Comparison of ENCODE assay signal across 22 mouse cellular contexts in genomic region chr2:131118968-131119574, GRCm38 (mm10). TPM values are rescaled to one million over a fixed set of nuclear protein-coding genes. Genes with fewer than 3 reads are reported as not detected.
DNase-seq lines count a peak whose midpoint lies in the region; ATAC-seq lines count a peak whose summit lies in the region.
"Had no signal": no experiment of that assay in that cellular context is flagged by ENCODE, and none has a peak within 500 bp of the region (broad histone marks: within the 10 kb centered on the region; RNA-seq: fewer than 3 reads in every experiment).

No protein-coding gene starts in this region.

- no peak overlapping the region for H3K4me3 ChIP-seq in kidney, embryonic 14.5 days (ENCODE audit: low read length)
- no peak overlapping the region for H3K4me3 ChIP-seq in midbrain, embryonic 11.5 days (ENCODE audit: low read depth, low read length)
- H3K4me3 ChIP-seq in midbrain, embryonic 13.5 days (replicated peaks): no peak overlapping the region
- H3K4me3 ChIP-seq in stomach, embryonic 14.5 days (ENCODE audit: low read depth, low read length): no peak overlapping the region
- H3K4me3 ChIP-seq in stomach, embryonic 16.5 days (replicated peaks; ENCODE audit: low read length): no peak overlapping the region
- H3K4me3 ChIP-seq: embryonic facial prominence, embryonic 13.5 days; forebrain, embryonic 12.5 days; heart, embryonic 10.5 days; hindbrain, embryonic 13.5 days had no signal

- 0 out of 2 replicates have a peak, but pooled peaks cover 1% of the 10 kb centered on the region for H3K4me1 ChIP-seq in kidney, embryonic 14.5 days (ENCODE audit: control insufficient read depth, insufficient read depth, low read length)
- H3K4me1 ChIP-seq in midbrain, embryonic 11.5 days (ENCODE audit: control insufficient read depth, insufficient read depth, low read length): no peaks in the 10 kb centered on the region
- H3K4me1 ChIP-seq in midbrain, embryonic 13.5 days (replicated peaks): no peaks in the 10 kb centered on the region
- no peaks in the 10 kb centered on the region; the same call in 1 of the 2 replicates for H3K4me1 ChIP-seq in stomach, embryonic 14.5 days (ENCODE audit: control insufficient read depth, insufficient read depth, low read length)
- peaks cover 3% of the 10 kb centered on the region; the same call in 1 of the 2 replicates for H3K4me1 ChIP-seq in stomach, embryonic 16.5 days (ENCODE audit: control insufficient read depth, insufficient read depth, low read length)
- H3K4me1 ChIP-seq: embryonic facial prominence, embryonic 13.5 days; forebrain, embryonic 12.5 days; hindbrain, embryonic 13.5 days had no signal

- no peaks in the 10 kb centered on the region for H3K27me3 ChIP-seq in kidney, embryonic 14.5 days (ENCODE audit: control insufficient read depth, insufficient read depth, low read length)
- no peaks in the 10 kb centered on the region for H3K27me3 ChIP-seq in midbrain, embryonic 11.5 days (ENCODE audit: control insufficient read depth, insufficient read depth, low read length)
- no peaks in the 10 kb centered on the region for H3K27me3 ChIP-seq in midbrain, embryonic 13.5 days
- H3K27me3 ChIP-seq in stomach, embryonic 14.5 days (ENCODE audit: control insufficient read depth, insufficient read depth, low read length): no peaks in the 10 kb centered on the region
- no peaks in the 10 kb centered on the region for H3K27me3 ChIP-seq in stomach, embryonic 16.5 days (ENCODE audit: control insufficient read depth, insufficient read depth, low read length)
- H3K27me3 ChIP-seq: embryonic facial prominence, embryonic 13.5 days; forebrain, embryonic 12.5 days; hindbrain, embryonic 13.5 days had no signal

- no peaks in the 10 kb centered on the region for H3K9me3 ChIP-seq in kidney, embryonic 14.5 days (ENCODE audit: control insufficient read depth, low read length)
- no peaks in the 10 kb centered on the region for H3K9me3 ChIP-seq in midbrain, embryonic 11.5 days (ENCODE audit: control insufficient read depth, low read length)
- H3K9me3 ChIP-seq in midbrain, embryonic 13.5 days: no peaks in the 10 kb centered on the region
- no peaks in the 10 kb centered on the region for H3K9me3 ChIP-seq in stomach, embryonic 14.5 days (ENCODE audit: control insufficient read depth, low read depth, low read length)
- no peaks in the 10 kb centered on the region for H3K9me3 ChIP-seq in stomach, embryonic 16.5 days (replicated peaks; ENCODE audit: control insufficient read depth, low read length)
- H3K9me3 ChIP-seq: embryonic facial prominence, embryonic 13.5 days; forebrain, embryonic 12.5 days; heart, embryonic 10.5 days; hindbrain, embryonic 13.5 days had no signal

- 70% methylated on average over 2 of the region's 2 CpGs for WGBS in kidney, embryonic 14.5 days
- 75% methylated on average over 2 of the region's 2 CpGs for WGBS in midbrain, embryonic 11.5 days
- WGBS in midbrain, embryonic 13.5 days: 75% methylated on average over 2 of the region's 2 CpGs
- WGBS in stomach, embryonic 14.5 days: 57% methylated on average over 2 of the region's 2 CpGs
- WGBS in stomach, embryonic 16.5 days: 50% methylated on average over 2 of the region's 2 CpGs

- no peak for DNase-seq in kidney, adult 18-20 months
- peak; percentile 26 for DNase-seq in midbrain, embryonic 11.5 days (ENCODE audit: low spot score, missing footprints)
- DNase-seq in spleen, postnatal 36 days (ENCODE audit: low spot score in 2 of 2): no peak
- DNase-seq: adrenal gland, adult 2 months; adrenal gland, postnatal 25 days; cerebellum, adult 18-20 months; cerebellum, adult 9-11 months; cerebellum, postnatal 36 days; gastrocnemius, postnatal 14 days; heart, postnatal 10 days; heart, postnatal 4 days had no signal

- peak; percentile 55; the same call in 1 of the 2 replicates for ATAC-seq in kidney, embryonic 14.5 days (ENCODE audit: low FRiP score, low TSS enrichment)
- ATAC-seq in midbrain, embryonic 11.5 days (ENCODE audit: low FRiP score): no peak
- ATAC-seq in midbrain, embryonic 13.5 days: no peak
- peak; percentile 85 for ATAC-seq in stomach, embryonic 14.5 days (ENCODE audit: insufficient number of reproducible peaks, insufficient read depth, low FRiP score, low read depth)
- ATAC-seq in stomach, embryonic 16.5 days (ENCODE audit: insufficient read depth, low FRiP score): peak; percentile 95
- ATAC-seq: forebrain, embryonic 16.5 days had no signal

- no peaks in the 10 kb centered on the region for H3K36me3 ChIP-seq in kidney, embryonic 14.5 days (ENCODE audit: control insufficient read depth, insufficient read depth, low read length)
- H3K36me3 ChIP-seq in midbrain, embryonic 11.5 days (ENCODE audit: control insufficient read depth, insufficient read depth, low read length): no peaks in the 10 kb centered on the region
- no peaks in the 10 kb centered on the region for H3K36me3 ChIP-seq in midbrain, embryonic 13.5 days
- H3K36me3 ChIP-seq in stomach, embryonic 14.5 days (ENCODE audit: control insufficient read depth, insufficient read depth, low read length): no peaks in the 10 kb centered on the region
- H3K36me3 ChIP-seq in stomach, embryonic 16.5 days (ENCODE audit: control insufficient read depth, insufficient read depth, low read length): no peaks in the 10 kb centered on the region
- H3K36me3 ChIP-seq: embryonic facial prominence, embryonic 13.5 days; forebrain, embryonic 12.5 days; heart, embryonic 10.5 days; hindbrain, embryonic 13.5 days had no signal

- H3K4me2 ChIP-seq in kidney, embryonic 14.5 days (replicated peaks; ENCODE audit: low read depth, low read length): no peak overlapping the region
- H3K4me2 ChIP-seq in midbrain, embryonic 11.5 days: no peak overlapping the region
- no peak overlapping the region for H3K4me2 ChIP-seq in midbrain, embryonic 13.5 days (replicated peaks)
- H3K4me2 ChIP-seq in stomach, embryonic 14.5 days (replicated peaks; ENCODE audit: low read depth, low read length): no peak overlapping the region
- H3K4me2 ChIP-seq in stomach, embryonic 16.5 days (ENCODE audit: low read depth, low read length): no peak overlapping the region
- H3K4me2 ChIP-seq: embryonic facial prominence, embryonic 13.5 days; forebrain, embryonic 12.5 days; hindbrain, embryonic 13.5 days had no signal

- H3K9ac ChIP-seq in kidney, embryonic 14.5 days (ENCODE audit: low read depth, low read length): no peak overlapping the region
- H3K9ac ChIP-seq in midbrain, embryonic 11.5 days (ENCODE audit: low read length): no peak overlapping the region
- no peak overlapping the region for H3K9ac ChIP-seq in midbrain, embryonic 13.5 days (replicated peaks)
- H3K9ac ChIP-seq in stomach, embryonic 14.5 days (replicated peaks; ENCODE audit: low read depth, low read length): no peak overlapping the region
- H3K9ac ChIP-seq in stomach, embryonic 16.5 days (ENCODE audit: low read length): no peak overlapping the region
- H3K9ac ChIP-seq: embryonic facial prominence, embryonic 13.5 days; forebrain, embryonic 12.5 days; hindbrain, embryonic 13.5 days had no signal

- H3K27ac ChIP-seq in kidney, embryonic 14.5 days (ENCODE audit: low read depth, low read length): no peak overlapping the region
- no peak overlapping the region for H3K27ac ChIP-seq in midbrain, embryonic 11.5 days (ENCODE audit: low read depth, low read length)
- no peak overlapping the region for H3K27ac ChIP-seq in midbrain, embryonic 13.5 days
- H3K27ac ChIP-seq in stomach, embryonic 14.5 days (ENCODE audit: low read length): peak overlapping the region; percentile 58; the same call in 1 of the 2 replicates
- H3K27ac ChIP-seq in stomach, embryonic 16.5 days (ENCODE audit: low read length): no peak overlapping the region
- H3K27ac ChIP-seq: embryonic facial prominence, embryonic 13.5 days; forebrain, embryonic 12.5 days; heart, embryonic 10.5 days; hindbrain, embryonic 13.5 days had no signal

RNA-seq across cellular contexts. Expression of gene Hspa12b, which starts 8.0 kb away (rescaled TPM):
- polyA plus RNA-seq in kidney, embryonic 14.5 days (2014; fragmentation: Nextera tagmentation; extraction: Ambion mirVana): 8.6 and 10.0 TPM in 2 replicates
- polyA plus RNA-seq in midbrain, embryonic 11.5 days (2014; fragmentation: Nextera tagmentation; extraction: Ambion mirVana): 2.9 and 3.3 TPM in 2 replicates
- 3.1 and 4.0 TPM in 2 replicates for polyA plus RNA-seq in midbrain, embryonic 13.5 days (2015; fragmentation: Nextera tagmentation; extraction: Ambion mirVana)
- 12.3 and 14.2 TPM in 2 replicates for polyA plus RNA-seq in stomach, embryonic 14.5 days (2014; fragmentation: Nextera tagmentation; extraction: Ambion mirVana)
- 25.0 TPM in 2 replicates for polyA plus RNA-seq in stomach, embryonic 16.5 days (2015; fragmentation: Nextera tagmentation; extraction: Ambion mirVana)

RNA-seq across cellular contexts. Expression of gene Gm11037, which starts 14.2 kb away (rescaled TPM):
- not detected in 2 replicates for polyA plus RNA-seq in kidney, embryonic 14.5 days (2014; fragmentation: Nextera tagmentation; extraction: Ambion mirVana)
- polyA plus RNA-seq in midbrain, embryonic 11.5 days (2014; fragmentation: Nextera tagmentation; extraction: Ambion mirVana): not detected in 2 replicates
- polyA plus RNA-seq in midbrain, embryonic 13.5 days (2015; fragmentation: Nextera tagmentation; extraction: Ambion mirVana): not detected in 2 replicates
- polyA plus RNA-seq in stomach, embryonic 14.5 days (2014; fragmentation: Nextera tagmentation; extraction: Ambion mirVana): not detected in 2 replicates
- polyA plus RNA-seq in stomach, embryonic 16.5 days (2015; fragmentation: Nextera tagmentation; extraction: Ambion mirVana): not detected in 2 replicates
- polyA plus RNA-seq: adrenal gland, adult 2 months; embryonic facial prominence, embryonic 13.5 days; forebrain, embryonic 12.5 days; forebrain, embryonic 16.5 days; frontal cortex, adult 2 months; heart, embryonic 10.5 days; heart, embryonic 14.5 days; hindbrain, embryonic 13.5 days had no signal

RNA-seq across cellular contexts. Expression of gene Siglec1, which starts 32.5 kb away (rescaled TPM):
- 0.27 and 0.47 TPM in 2 replicates for polyA plus RNA-seq in kidney, embryonic 14.5 days (2014; fragmentation: Nextera tagmentation; extraction: Ambion mirVana)
- polyA plus RNA-seq in midbrain, embryonic 11.5 days (2014; fragmentation: Nextera tagmentation; extraction: Ambion mirVana): 0.10 TPM in 2 replicates
- 0.06 and 0.17 TPM in 2 replicates for polyA plus RNA-seq in midbrain, embryonic 13.5 days (2015; fragmentation: Nextera tagmentation; extraction: Ambion mirVana)
- 0.22 and 0.48 TPM in 2 replicates for polyA plus RNA-seq in stomach, embryonic 14.5 days (2014; fragmentation: Nextera tagmentation; extraction: Ambion mirVana)
- 0.29 and 0.44 TPM in 2 replicates for polyA plus RNA-seq in stomach, embryonic 16.5 days (2015; fragmentation: Nextera tagmentation; extraction: Ambion mirVana)

RNA-seq across cellular contexts. Expression of gene 1700037H04Rik, which starts 40.8 kb away (rescaled TPM):
- polyA plus RNA-seq in kidney, embryonic 14.5 days (2014; fragmentation: Nextera tagmentation; extraction: Ambion mirVana): 99.3 and 101 TPM in 2 replicates
- polyA plus RNA-seq in midbrain, embryonic 11.5 days (2014; fragmentation: Nextera tagmentation; extraction: Ambion mirVana): 112 and 122 TPM in 2 replicates
- 89.6 and 92.2 TPM in 2 replicates for polyA plus RNA-seq in midbrain, embryonic 13.5 days (2015; fragmentation: Nextera tagmentation; extraction: Ambion mirVana)
- 84.6 and 88.9 TPM in 2 replicates for polyA plus RNA-seq in stomach, embryonic 14.5 days (2014; fragmentation: Nextera tagmentation; extraction: Ambion mirVana)
- 73.0 and 78.4 TPM in 2 replicates for polyA plus RNA-seq in stomach, embryonic 16.5 days (2015; fragmentation: Nextera tagmentation; extraction: Ambion mirVana)

RNA-seq across cellular contexts. Expression of gene Adam33, which starts 55.5 kb away (rescaled TPM):
- polyA plus RNA-seq in kidney, embryonic 14.5 days (2014; fragmentation: Nextera tagmentation; extraction: Ambion mirVana): 0.89 and 1.0 TPM in 2 replicates
- polyA plus RNA-seq in midbrain, embryonic 11.5 days (2014; fragmentation: Nextera tagmentation; extraction: Ambion mirVana): 0.64 and 0.68 TPM in 2 replicates
- polyA plus RNA-seq in midbrain, embryonic 13.5 days (2015; fragmentation: Nextera tagmentation; extraction: Ambion mirVana): 0.38 and 0.81 TPM in 2 replicates
- polyA plus RNA-seq in stomach, embryonic 14.5 days (2014; fragmentation: Nextera tagmentation; extraction: Ambion mirVana): 3.6 and 4.8 TPM in 2 replicates
- polyA plus RNA-seq in stomach, embryonic 16.5 days (2015; fragmentation: Nextera tagmentation; extraction: Ambion mirVana): 14.2 and 15.5 TPM in 2 replicates

Comparison
In these comparisons a context has a peak if more than half of its experiments do, and no peak if none do; other contexts are left out.
1. ATAC-seq: peak in kidney, embryonic 14.5 days (single experiment), stomach, embryonic 14.5 days (single experiment) and stomach, embryonic 16.5 days (single experiment); none in midbrain, embryonic 11.5 days (single experiment) and midbrain, embryonic 13.5 days (single experiment).